In genomic region chr10:81068706-81069105, GRCm38 (mm10) we compare ENCODE assay signal across 21 mouse cellular contexts. TPM values are rescaled to one million over a fixed set of nuclear protein-coding genes. Genes with fewer than 3 reads are reported as not detected.
DNase-seq lines count a peak whose midpoint lies in the region; ATAC-seq and TF ChIP-seq lines count a peak whose summit lies in the region.
"Had no signal": no experiment of that assay in that cellular context is flagged by ENCODE, and none has a peak within 500 bp of the region (broad histone marks: within the 10 kb centered on the region; RNA-seq: fewer than 3 reads in every experiment).

No protein-coding gene starts in this region.

- no peak overlapping the region for H3K4me2 ChIP-seq in forebrain, postnatal 0 days (ENCODE audit: low read depth)
- no peak overlapping the region for H3K4me2 ChIP-seq in forebrain, embryonic 14.5 days (ENCODE audit: low read length)
- H3K4me2 ChIP-seq in midbrain, embryonic 13.5 days (replicated peaks), result no peak overlapping the region
- H3K4me2 ChIP-seq in midbrain, embryonic 15.5 days, result no peak overlapping the region
- H3K4me2 ChIP-seq in limb, embryonic 13.5 days (replicated peaks), result no peak overlapping the region
- H3K4me2 ChIP-seq: limb, embryonic 15.5 days had no signal

- peaks cover 11% of the 10 kb centered on the region; the same call in 1 of the 2 replicates for H3K4me1 ChIP-seq in forebrain, postnatal 0 days (ENCODE audit: insufficient read depth)
- H3K4me1 ChIP-seq in forebrain, embryonic 14.5 days (ENCODE audit: control insufficient read depth, insufficient read depth, low read length), result peaks cover 15% of the 10 kb centered on the region
- peaks cover 28% of the 10 kb centered on the region for H3K4me1 ChIP-seq in midbrain, embryonic 13.5 days (replicated peaks)
- H3K4me1 ChIP-seq in midbrain, embryonic 15.5 days, result peaks cover 24% of the 10 kb centered on the region
- peaks cover 20% of the 10 kb centered on the region for H3K4me1 ChIP-seq in limb, embryonic 13.5 days

- WGBS in forebrain, postnatal 0 days, result 82% methylated on average over 5 of the region's 5 CpGs
- WGBS in forebrain, embryonic 14.5 days, result 75% methylated on average over 5 of the region's 5 CpGs
- 76% methylated on average over 5 of the region's 5 CpGs for WGBS in midbrain, embryonic 13.5 days
- WGBS in midbrain, embryonic 15.5 days, result 71% methylated on average over 5 of the region's 5 CpGs
- WGBS in limb, embryonic 13.5 days, result 70% methylated on average over 5 of the region's 5 CpGs

- no peak for TF ChIP-seq CTCF in forebrain, postnatal 0 days (IDR thresholded peaks at IDR 0.05; ENCODE audit: low read depth)

- H3K27me3 ChIP-seq in forebrain, postnatal 0 days (ENCODE audit: insufficient read depth, low read length), result no peaks in the 10 kb centered on the region
- H3K27me3 ChIP-seq in forebrain, embryonic 14.5 days (replicated peaks; ENCODE audit: control insufficient read depth, insufficient read depth, low read length), result no peaks in the 10 kb centered on the region
- H3K27me3 ChIP-seq in midbrain, embryonic 13.5 days, result no peaks in the 10 kb centered on the region
- no peaks in the 10 kb centered on the region for H3K27me3 ChIP-seq in midbrain, embryonic 15.5 days (replicated peaks)
- no peaks in the 10 kb centered on the region for H3K27me3 ChIP-seq in limb, embryonic 13.5 days
- H3K27me3 ChIP-seq: heart, embryonic 12.5 days; limb, embryonic 15.5 days had no signal

- H3K36me3 ChIP-seq in forebrain, postnatal 0 days (ENCODE audit: insufficient read depth), result peaks cover 14% of the 10 kb centered on the region
- peaks cover 12% of the 10 kb centered on the region for H3K36me3 ChIP-seq in forebrain, embryonic 14.5 days (ENCODE audit: control insufficient read depth, insufficient read depth, low read length)
- H3K36me3 ChIP-seq in midbrain, embryonic 13.5 days, result peaks cover 13% of the 10 kb centered on the region
- peaks cover 7% of the 10 kb centered on the region; the same call in 1 of the 2 replicates for H3K36me3 ChIP-seq in midbrain, embryonic 15.5 days (replicated peaks)
- peaks cover 10% of the 10 kb centered on the region for H3K36me3 ChIP-seq in limb, embryonic 13.5 days

- H3K4me3 ChIP-seq in forebrain, postnatal 0 days (ENCODE audit: low read depth, low read length), result no peak overlapping the region
- H3K4me3 ChIP-seq in forebrain, embryonic 14.5 days (ENCODE audit: low read depth, low read length), result no peak overlapping the region
- H3K4me3 ChIP-seq in midbrain, embryonic 13.5 days (replicated peaks), result no peak overlapping the region
- no peak overlapping the region for H3K4me3 ChIP-seq in midbrain, embryonic 15.5 days
- no peak overlapping the region for H3K4me3 ChIP-seq in limb, embryonic 13.5 days
- H3K4me3 ChIP-seq: heart, embryonic 12.5 days; limb, embryonic 15.5 days had no signal

- H3K27ac ChIP-seq in forebrain, postnatal 0 days (ENCODE audit: low read depth, low read length), result peak overlapping the region; percentile 75; the same call in 1 of the 2 replicates
- H3K27ac ChIP-seq in forebrain, embryonic 14.5 days (ENCODE audit: low read depth, low read length), result no peak overlapping the region; the same call in 1 of the 2 replicates
- no peak overlapping the region for H3K27ac ChIP-seq in midbrain, embryonic 13.5 days
- H3K27ac ChIP-seq in midbrain, embryonic 15.5 days, result no peak overlapping the region
- H3K27ac ChIP-seq in limb, embryonic 13.5 days, result no peak overlapping the region
- H3K27ac ChIP-seq: limb, embryonic 15.5 days had no signal

- no peaks in the 10 kb centered on the region for H3K9me3 ChIP-seq in forebrain, postnatal 0 days (ENCODE audit: low read length)
- no peaks in the 10 kb centered on the region for H3K9me3 ChIP-seq in forebrain, embryonic 14.5 days (replicated peaks; ENCODE audit: control insufficient read depth, low read length)
- no peaks in the 10 kb centered on the region for H3K9me3 ChIP-seq in midbrain, embryonic 13.5 days
- no peaks in the 10 kb centered on the region for H3K9me3 ChIP-seq in midbrain, embryonic 15.5 days
- H3K9me3 ChIP-seq in limb, embryonic 13.5 days, result no peaks in the 10 kb centered on the region
- H3K9me3 ChIP-seq: heart, embryonic 12.5 days; limb, embryonic 15.5 days had no signal

- 0 out of 2 replicates have a peak overlapping the region, but pooled peaks have one; percentile 22 for H3K9ac ChIP-seq in forebrain, postnatal 0 days
- H3K9ac ChIP-seq in forebrain, embryonic 14.5 days (ENCODE audit: low read length), result no peak overlapping the region
- H3K9ac ChIP-seq in midbrain, embryonic 13.5 days (replicated peaks), result peak overlapping the region; percentile 49
- H3K9ac ChIP-seq in midbrain, embryonic 15.5 days, result no peak overlapping the region
- peak overlapping the region; percentile 43 for H3K9ac ChIP-seq in limb, embryonic 13.5 days
- H3K9ac ChIP-seq: heart, embryonic 12.5 days; limb, embryonic 15.5 days; liver, postnatal 0 days had no signal

- no peak for ATAC-seq in forebrain, postnatal 0 days
- ATAC-seq in forebrain, embryonic 14.5 days, result no peak
- no peak for ATAC-seq in midbrain, embryonic 13.5 days
- no peak for ATAC-seq in midbrain, embryonic 15.5 days (replicated peaks)
- ATAC-seq in limb, embryonic 13.5 days (ENCODE audit: low FRiP score, low read depth), result no peak
- ATAC-seq: liver, postnatal 0 days had no signal

- no peak for DNase-seq in forebrain, postnatal 0 days
- no peak for DNase-seq in forebrain, embryonic 14.5 days (ENCODE audit: low spot score)
- peak; percentile 61 for DNase-seq in ZHBTc4 (ENCODE audit: low read depth, low spot score)
- no peak for DNase-seq in adrenal gland, adult 8-10 months
- DNase-seq in spleen, adult 18-20 months, result no peak
- DNase-seq: adrenal gland, adult 2 months; cerebellum, adult 9-11 months; gastrocnemius, postnatal 10 days; heart, adult 11 months; heart, postnatal 14 days; kidney, adult 9 months; kidney, postnatal 4 days; liver, postnatal 0 days; lung, postnatal 14 days; thymus, postnatal 36 days had no signal

RNA-seq across cellular contexts. Expression of gene Thop1, which starts 1.1 kb away (rescaled TPM):
- total RNA-seq in forebrain, postnatal 0 days (2014; rRNA removed), result 69.0 and 74.6 TPM in 2 replicates
- polyA plus RNA-seq in forebrain, postnatal 0 days (2015; fragmentation: Nextera tagmentation; extraction: Ambion mirVana), result 45.9 and 52.5 TPM in 2 replicates
- 38.9 and 45.6 TPM in 2 replicates for polyA plus RNA-seq in forebrain, embryonic 14.5 days (2014; fragmentation: Nextera tagmentation; extraction: Ambion mirVana)
- 44.9 and 48.5 TPM in 2 replicates for polyA plus RNA-seq in midbrain, embryonic 13.5 days (2015; fragmentation: Nextera tagmentation; extraction: Ambion mirVana)
- polyA plus RNA-seq in midbrain, embryonic 15.5 days (2015; fragmentation: Nextera tagmentation; extraction: Ambion mirVana), result 48.8 and 52.2 TPM in 2 replicates
- 58.4 and 62.0 TPM in 2 replicates for polyA plus RNA-seq in limb, embryonic 13.5 days (2015; fragmentation: Nextera tagmentation; extraction: Ambion mirVana)
- 10 to 100 TPM; 43.6 to 59.2 (median 45.7) TPM for total RNA-seq in adrenal gland, adult 8-10 months (2022)

RNA-seq across cellular contexts. Expression of gene Sgta, which starts 8.7 kb away (rescaled TPM):
- total RNA-seq in forebrain, postnatal 0 days (2014; rRNA removed), result 176 and 215 TPM in 2 replicates
- polyA plus RNA-seq in forebrain, postnatal 0 days (2015; fragmentation: Nextera tagmentation; extraction: Ambion mirVana), result 326 and 360 TPM in 2 replicates
- 304 and 312 TPM in 2 replicates for polyA plus RNA-seq in forebrain, embryonic 14.5 days (2014; fragmentation: Nextera tagmentation; extraction: Ambion mirVana)
- 316 and 322 TPM in 2 replicates for polyA plus RNA-seq in midbrain, embryonic 13.5 days (2015; fragmentation: Nextera tagmentation; extraction: Ambion mirVana)
- 353 and 376 TPM in 2 replicates for polyA plus RNA-seq in midbrain, embryonic 15.5 days (2015; fragmentation: Nextera tagmentation; extraction: Ambion mirVana)
- polyA plus RNA-seq in limb, embryonic 13.5 days (2015; fragmentation: Nextera tagmentation; extraction: Ambion mirVana), result 227 and 231 TPM in 2 replicates
- total RNA-seq in adrenal gland, adult 8-10 months (2022), result 100 to 1,000 TPM; 185 to 247 (median 197) TPM

RNA-seq across cellular contexts. Expression of gene Creb3l3, which starts 30.0 kb away (rescaled TPM):
- 0.38 and 0.43 TPM in 2 replicates for total RNA-seq in forebrain, postnatal 0 days (2014; rRNA removed)
- polyA plus RNA-seq in forebrain, postnatal 0 days (2015; fragmentation: Nextera tagmentation; extraction: Ambion mirVana), result 0.29 and 0.40 TPM in 2 replicates
- 0.14 and 0.25 TPM in 2 replicates for polyA plus RNA-seq in forebrain, embryonic 14.5 days (2014; fragmentation: Nextera tagmentation; extraction: Ambion mirVana)
- polyA plus RNA-seq in midbrain, embryonic 13.5 days (2015; fragmentation: Nextera tagmentation; extraction: Ambion mirVana), result 0.12 and 0.20 TPM in 2 replicates
- polyA plus RNA-seq in midbrain, embryonic 15.5 days (2015; fragmentation: Nextera tagmentation; extraction: Ambion mirVana), result 0.36 and 0.48 TPM in 2 replicates
- polyA plus RNA-seq in limb, embryonic 13.5 days (2015; fragmentation: Nextera tagmentation; extraction: Ambion mirVana), result 0.18 and 0.60 TPM in 2 replicates
- 1 to 10 TPM in 2 of 4 experiments, under 1 TPM in 2; 0.35 to 2.7 (median 1.3) TPM for total RNA-seq in adrenal gland, adult 8-10 months (2022)
- total RNA-seq: CH12.LX had no signal

RNA-seq across cellular contexts. Expression of gene Slc39a3, which starts 31.5 kb away (rescaled TPM):
- total RNA-seq in forebrain, postnatal 0 days (2014; rRNA removed), result 82.1 and 104 TPM in 2 replicates
- 43.5 and 45.2 TPM in 2 replicates for polyA plus RNA-seq in forebrain, postnatal 0 days (2015; fragmentation: Nextera tagmentation; extraction: Ambion mirVana)
- polyA plus RNA-seq in forebrain, embryonic 14.5 days (2014; fragmentation: Nextera tagmentation; extraction: Ambion mirVana), result 20.7 and 26.9 TPM in 2 replicates
- 43.5 and 45.7 TPM in 2 replicates for polyA plus RNA-seq in midbrain, embryonic 13.5 days (2015; fragmentation: Nextera tagmentation; extraction: Ambion mirVana)
- 57.2 and 58.0 TPM in 2 replicates for polyA plus RNA-seq in midbrain, embryonic 15.5 days (2015; fragmentation: Nextera tagmentation; extraction: Ambion mirVana)
- 19.2 and 20.0 TPM in 2 replicates for polyA plus RNA-seq in limb, embryonic 13.5 days (2015; fragmentation: Nextera tagmentation; extraction: Ambion mirVana)
- 10 to 100 TPM; 50.7 to 86.9 (median 66.5) TPM for total RNA-seq in adrenal gland, adult 8-10 months (2022)

RNA-seq across cellular contexts. Expression of gene Map2k2, which starts 37.0 kb away (rescaled TPM):
- 194 and 215 TPM in 2 replicates for total RNA-seq in forebrain, postnatal 0 days (2014; rRNA removed)
- 167 and 194 TPM in 2 replicates for polyA plus RNA-seq in forebrain, postnatal 0 days (2015; fragmentation: Nextera tagmentation; extraction: Ambion mirVana)
- 180 and 203 TPM in 2 replicates for polyA plus RNA-seq in forebrain, embryonic 14.5 days (2014; fragmentation: Nextera tagmentation; extraction: Ambion mirVana)
- 220 and 243 TPM in 2 replicates for polyA plus RNA-seq in midbrain, embryonic 13.5 days (2015; fragmentation: Nextera tagmentation; extraction: Ambion mirVana)
- polyA plus RNA-seq in midbrain, embryonic 15.5 days (2015; fragmentation: Nextera tagmentation; extraction: Ambion mirVana), result 258 and 270 TPM in 2 replicates
- polyA plus RNA-seq in limb, embryonic 13.5 days (2015; fragmentation: Nextera tagmentation; extraction: Ambion mirVana), result 192 and 197 TPM in 2 replicates
- total RNA-seq in adrenal gland, adult 8-10 months (2022), result 100 to 1,000 TPM; 169 to 227 (median 204) TPM

Comparison
In these comparisons a context has a peak if more than half of its experiments do, and no peak if none do; other contexts are left out.
1. H3K9ac ChIP-seq: peak in forebrain, postnatal 0 days (single experiment), midbrain, embryonic 13.5 days (single experiment) and limb, embryonic 13.5 days (single experiment); none in forebrain, embryonic 14.5 days (single experiment) and midbrain, embryonic 15.5 days (single experiment).